Mouse (Mus musculus) cerebellum, adult 2 months (tissue): ENCODE data around the gene Il22ra2.

Experiments
- CTCF ChIP-seq: fragments of 200-500 bp; IDR thresholded peaks from 2 replicates; pipeline ENCODE4 v1.5.1; 2011; ENCODE audit warnings: low read depth, mild to moderate bottlenecking, control low read depth, low read length, moderate library complexity, borderline replicate concordance; ENCODE audit not compliant: insufficient read depth
- POLR2A ChIP-seq: fragments of 200-500 bp; IDR thresholded peaks from 2 replicates; pipeline ENCODE4 v1.6.1; 2011; ENCODE audit warnings: low read length, control low read depth, borderline replicate concordance; ENCODE audit not compliant: insufficient read depth

GRCm38 (mm10) chr10:19659953-19660352 is 38.2 kb downstream of the Il22ra2 start:
- TF ChIP-seq CTCF: no peak
- no peak for TF ChIP-seq POLR2A
